Mouse (Mus musculus) heart, adult 8-10 months (tissue): ENCODE measurements at regions not wholly inside any gene's neighbourhood (a gene's known extent, or its start where the extent isn't known, plus 50 kb on each side); places are given as distances from the start of the nearest gene placed in this dataset.
A peak's percentile ranks its signal among the peaks of the same experiment; 100 is the strongest.

Experiments used
- DNase-seq: peaks from one replicate; pipeline ENCODE4 v3.0.0; 2022; ENCODE audit warnings: low spot score

DNA sequence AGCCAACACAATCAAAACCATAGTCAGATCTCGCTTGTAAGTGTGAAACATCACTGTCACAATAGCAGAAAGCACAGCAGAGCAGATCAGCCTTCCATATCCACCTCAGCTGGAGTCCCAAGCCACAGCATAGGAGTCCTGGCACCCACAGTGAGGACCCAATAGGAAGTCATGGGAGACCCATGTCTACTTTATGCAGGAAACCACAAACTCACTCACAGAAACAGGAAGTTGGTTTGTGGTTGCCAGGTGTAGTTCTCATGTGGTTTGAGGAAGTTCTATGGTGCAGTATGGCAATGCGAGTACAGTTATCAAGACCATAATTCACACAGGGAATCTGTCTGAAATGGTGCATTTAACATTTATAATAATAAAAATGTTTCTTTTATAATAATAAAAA lies 77.6 kb upstream of the Kctd3 start:
- DNase-seq = no peak

DNA sequence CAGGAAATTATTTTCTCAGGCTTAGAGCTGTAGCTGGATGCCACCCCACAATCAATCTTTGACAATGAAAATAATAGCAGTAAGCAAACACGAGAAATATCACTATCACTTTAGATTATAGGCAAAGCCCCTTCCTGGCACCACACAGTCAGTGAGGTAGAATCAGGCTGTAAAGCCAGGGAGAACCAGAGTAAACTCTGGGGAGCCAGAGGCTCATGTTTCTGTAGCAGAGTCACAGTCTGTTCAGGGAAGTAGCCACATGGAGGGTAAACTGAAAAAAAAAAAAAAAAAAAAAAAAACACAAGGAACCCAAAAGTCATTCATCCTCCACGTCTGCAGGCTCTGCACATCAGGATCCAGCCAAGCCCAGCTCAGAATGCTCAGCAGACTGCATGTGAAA lies 73.6 kb upstream of the Kctd3 start:
- no peak for DNase-seq

DNA sequence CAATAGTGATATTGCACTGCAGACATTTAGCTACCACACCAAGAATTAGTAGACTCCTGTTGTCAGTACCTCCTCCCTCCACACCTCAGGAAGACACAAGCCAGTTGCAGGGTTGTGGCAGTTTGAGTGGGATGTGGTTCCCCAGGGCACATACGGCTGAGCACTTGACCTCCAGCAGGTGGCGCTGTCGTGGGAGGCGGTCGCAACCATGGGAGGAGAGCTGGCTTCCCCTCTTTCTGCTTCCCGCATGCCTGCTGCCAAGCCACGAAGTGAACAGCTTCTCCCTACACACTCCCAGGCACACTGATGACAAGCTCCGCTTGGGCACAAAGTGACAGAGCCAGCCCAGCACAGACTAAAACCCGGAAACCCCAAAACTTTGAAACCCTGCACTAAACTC lies 73.2 kb upstream of the Kctd3 start:
- DNase-seq = peak; percentile 35

DNA sequence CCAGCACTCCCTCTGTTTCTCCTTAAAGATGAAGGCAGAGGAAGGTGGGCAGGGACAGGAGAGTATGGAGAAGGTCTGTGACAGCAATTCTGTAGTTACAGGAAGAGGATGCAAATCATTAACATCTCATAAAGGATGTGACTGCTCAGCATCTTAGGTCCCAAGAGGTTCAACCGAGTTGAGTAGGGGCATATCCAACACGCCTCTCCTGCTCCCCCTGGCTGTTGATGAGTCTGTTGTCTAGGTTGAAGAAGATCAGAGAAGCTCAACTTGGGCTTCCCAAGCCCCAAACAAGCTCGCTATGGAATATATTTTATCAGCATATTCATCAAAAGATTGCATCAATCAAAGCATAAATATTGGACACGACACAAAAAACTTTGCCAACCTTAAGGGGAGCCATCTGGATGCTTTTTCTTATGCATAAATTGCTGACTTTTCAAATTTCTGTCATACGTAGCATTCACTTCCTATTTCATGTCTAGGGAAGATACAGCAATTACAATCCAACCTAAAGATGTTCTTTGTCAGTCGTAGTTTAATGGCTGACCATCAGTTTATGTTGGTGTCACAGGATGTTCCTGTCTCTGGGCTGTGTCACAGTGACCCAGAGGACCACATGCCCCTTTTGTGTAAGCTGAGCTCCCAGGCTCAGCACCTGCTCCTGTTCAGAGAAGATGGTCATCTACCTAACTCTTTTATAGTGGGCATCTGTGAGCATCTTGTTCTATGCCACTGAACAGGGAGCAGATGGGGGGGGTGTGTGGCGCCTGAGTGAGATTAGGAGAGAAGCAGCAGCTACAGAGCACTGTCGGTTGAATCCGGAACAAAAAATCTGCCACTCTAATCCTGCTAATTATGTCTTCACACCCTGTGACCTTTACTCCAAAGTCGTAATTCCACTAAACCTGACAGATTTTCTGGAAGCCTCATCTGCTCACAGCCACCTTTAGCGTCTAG lies 72.1 kb upstream of the Kctd3 start:
- DNase-seq = no peak

DNA sequence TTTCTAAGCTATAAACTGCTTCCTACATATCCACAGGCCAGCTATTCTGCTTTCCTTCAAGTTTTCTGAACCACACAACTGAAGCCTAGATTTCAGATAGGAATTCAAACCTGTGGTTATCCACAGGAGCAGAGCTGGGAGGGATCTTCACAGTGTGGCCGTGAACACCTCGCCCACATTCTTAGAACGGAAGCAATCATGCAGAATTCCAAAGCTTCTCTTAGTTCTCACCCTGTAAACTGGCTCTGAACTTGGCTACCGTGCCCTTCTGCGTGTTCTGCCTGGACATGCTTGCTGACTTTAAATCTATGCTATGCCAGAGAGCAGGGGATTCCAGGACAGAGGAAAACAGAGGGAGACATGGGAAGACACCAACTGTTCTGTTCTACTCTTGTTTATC lies 70.2 kb upstream of the Kctd3 start:
- DNase-seq = no peak

DNA sequence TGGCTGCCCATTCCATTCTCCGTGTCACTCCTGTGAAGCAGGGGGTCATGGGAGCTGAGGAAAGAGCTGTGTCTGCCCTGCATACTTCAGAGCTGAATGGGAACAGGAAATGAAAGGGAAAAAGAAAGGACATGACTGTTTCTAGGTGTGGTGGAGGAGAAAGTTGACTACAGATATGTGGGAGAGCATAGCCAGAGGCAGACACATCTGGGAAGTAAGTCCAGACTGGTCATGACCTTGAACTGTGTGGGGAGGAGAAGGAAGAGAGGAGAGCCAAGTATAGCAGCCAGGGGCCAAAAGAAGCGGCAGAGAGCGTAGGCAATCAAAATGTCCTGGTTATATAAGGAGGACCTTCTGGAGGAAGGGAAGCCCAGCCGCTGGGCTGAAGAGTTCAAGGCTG lies 68.6 kb upstream of the Kctd3 start:
- peak; percentile 25 for DNase-seq

DNA sequence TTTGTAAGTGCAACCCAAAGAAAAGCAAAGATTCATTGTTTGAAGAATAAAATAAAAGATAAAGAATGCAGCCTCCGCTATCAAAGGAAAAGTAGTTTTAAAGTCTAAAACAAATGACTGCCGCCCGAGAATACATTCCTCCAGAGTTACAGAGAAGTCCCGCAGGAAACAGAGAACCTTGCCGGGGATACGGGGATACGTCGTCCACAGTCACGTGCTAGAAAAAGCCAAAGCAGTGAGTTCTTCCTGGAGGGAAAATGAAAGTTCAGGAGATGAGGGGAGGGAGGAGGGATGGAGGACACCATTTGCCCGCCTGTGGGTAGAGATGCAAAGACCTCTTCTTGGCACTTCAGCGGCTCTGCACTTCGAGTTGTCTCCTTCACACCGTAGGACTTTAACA lies 68.0 kb upstream of the Kctd3 start:
- DNase-seq = peak; percentile 58

DNA sequence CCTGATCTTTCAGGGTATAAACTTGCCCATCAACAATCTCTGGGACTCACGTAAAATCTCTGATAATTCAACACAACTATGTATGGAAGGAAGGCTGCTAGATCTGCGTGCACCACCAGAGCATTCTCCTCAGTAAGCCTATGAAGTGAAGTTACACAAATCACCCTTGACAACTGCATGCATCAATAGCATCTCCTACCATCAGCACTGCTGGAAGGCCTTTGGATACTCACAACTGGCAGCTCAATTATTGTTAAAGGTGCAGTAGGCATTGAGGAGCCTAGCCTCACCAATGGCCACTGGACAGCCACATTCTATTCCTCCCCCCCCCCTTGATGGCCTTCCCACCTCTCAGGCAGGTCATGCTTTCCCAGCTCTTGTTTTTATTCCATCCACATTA lies 64.9 kb upstream of the Kctd3 start:
- no peak for DNase-seq

DNA sequence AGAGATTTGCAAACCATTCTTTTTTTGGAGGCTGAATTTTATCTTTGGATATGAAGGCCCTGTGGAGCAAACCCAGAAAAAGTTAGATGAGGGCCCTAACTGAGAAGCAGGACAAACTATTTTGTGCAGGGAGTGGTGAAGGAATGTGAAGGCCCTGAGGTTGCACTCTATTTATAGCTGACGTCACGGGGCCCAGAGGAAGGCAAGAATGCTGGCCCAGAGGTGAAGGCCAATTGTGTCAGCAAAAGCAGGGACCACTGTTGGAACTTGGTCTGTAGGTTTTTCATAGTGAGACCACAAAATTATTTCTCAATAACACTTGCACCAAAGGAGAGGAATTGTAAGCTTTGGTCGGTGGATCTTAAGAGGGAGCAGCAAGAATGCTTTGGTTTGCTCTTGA lies 60.6 kb upstream of the Kctd3 start:
- DNase-seq = no peak

DNA sequence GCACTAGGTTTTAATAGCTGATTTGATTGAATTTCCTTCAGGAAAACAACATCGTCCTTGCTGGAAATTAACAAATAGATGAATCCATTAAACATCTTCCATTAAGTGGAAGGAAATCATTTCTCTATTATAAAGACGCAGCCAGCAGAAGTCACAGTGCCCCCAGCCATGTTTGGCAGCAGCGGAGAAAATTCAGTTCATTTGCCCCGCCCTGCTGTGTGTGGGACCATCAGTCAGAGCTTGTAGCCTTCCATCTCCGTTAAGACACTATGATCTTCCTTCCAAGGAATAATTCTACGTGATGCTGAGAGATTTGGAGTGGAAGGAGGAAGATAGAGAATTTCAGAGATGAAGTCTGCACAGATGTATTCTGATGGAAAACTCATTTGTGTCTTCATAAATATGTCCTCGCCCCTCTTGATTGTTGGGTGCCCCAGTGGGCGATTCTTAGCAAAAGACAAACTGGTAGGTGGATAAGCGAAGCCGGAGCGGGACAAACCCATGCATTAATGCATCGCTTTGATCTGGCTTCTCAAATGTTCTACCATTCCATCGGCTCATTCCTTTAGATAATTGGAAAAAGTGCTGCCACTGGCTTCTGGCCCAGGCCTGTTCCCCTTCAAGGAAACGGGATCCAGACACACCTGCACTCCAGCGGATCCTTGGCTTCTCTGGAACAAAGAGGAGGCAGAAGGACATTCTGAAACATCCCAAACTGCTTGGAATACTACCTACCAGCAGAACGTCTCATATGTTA lies 59.7 kb upstream of the Kctd3 start:
- DNase-seq = peak; percentile 60

DNA sequence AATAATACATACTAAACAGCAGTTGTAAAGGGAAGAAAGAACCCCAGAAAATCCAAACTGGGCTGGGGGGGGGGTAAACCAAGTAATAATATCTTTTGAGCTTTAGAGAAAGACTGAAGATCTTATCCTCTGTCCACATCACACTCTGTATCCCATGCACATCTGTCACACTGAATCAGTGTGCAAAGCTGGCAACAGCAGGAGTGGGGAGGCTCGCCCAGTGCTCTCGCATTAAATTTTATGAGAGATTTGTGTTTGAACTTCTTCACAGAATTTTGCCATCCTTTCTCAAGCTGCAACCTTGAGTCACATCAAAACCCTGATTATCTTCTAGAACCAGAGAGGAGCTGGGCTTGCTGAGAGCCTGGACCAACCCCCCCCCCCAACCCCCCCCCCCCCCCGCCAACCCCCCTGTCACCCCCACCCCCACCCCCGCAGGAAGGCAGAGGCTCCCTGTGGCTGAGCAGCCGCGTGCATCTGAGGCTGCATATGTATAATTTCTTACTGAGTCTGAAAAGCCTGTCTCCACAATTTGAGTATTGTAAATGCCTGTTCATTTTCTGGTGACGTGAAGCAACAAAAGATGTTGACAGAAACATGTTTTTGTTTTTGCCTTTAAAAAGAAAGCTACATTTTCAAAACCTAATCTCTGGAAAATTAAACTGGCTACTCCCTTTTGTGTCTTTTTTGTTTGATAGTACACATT lies 59.0 kb upstream of the Kctd3 start:
- no peak for DNase-seq

DNA sequence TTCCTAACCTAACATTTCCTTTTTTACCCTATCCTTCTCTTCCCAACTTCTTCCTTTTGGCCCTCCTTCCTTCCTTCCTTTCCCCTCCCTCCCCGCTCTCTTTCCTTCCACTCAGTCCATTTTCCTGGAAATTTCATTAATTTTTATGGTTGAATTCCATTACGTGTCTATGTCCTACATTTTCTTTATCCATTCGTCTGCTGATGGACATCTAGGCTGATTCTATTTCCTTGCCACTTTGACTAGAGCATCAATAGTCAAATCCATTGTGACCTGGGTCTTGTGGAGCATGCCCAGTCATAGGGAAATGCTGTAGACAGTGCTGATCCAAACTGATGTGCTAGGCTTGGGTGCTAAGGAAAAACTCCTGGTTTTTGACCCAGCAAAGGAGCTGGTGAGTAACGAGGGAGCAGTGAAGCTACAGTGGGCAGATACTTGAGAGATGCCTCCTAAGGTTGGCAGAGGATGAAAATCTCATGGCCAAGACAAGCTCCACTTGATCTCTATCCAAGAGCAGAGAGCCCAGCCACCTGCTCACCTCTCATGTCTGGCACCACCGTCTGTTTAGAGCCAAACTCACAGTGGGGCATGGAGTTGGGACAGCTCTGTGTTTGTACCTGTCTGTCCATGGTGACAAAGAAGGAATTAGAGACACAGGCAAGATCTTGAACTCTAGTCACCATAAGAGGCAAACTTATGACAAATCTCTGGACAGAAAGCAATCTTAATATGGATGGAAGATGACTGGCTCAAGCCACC lies 57.7 kb upstream of the Kctd3 start:
- DNase-seq = no peak

DNA sequence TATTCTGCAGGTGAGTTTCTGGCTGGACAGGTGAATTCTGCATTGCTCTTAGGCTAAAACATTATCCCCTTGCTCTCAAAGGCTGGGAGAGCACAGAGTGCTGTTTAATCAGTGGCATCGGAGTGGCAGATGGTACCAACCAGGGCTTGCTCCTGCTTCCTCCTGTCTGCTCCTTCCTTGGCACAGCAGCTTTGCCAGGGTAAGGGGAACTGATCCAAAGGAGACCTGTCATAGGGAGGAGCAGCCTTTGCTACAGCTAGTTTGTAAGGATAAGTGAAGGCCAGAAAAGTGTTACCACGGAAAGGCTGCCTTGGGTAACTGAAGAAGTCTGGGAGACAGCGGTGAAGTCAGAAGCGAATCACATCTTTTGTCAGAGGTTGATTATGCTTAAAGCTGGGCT lies 57.0 kb upstream of the Kctd3 start:
- DNase-seq = no peak

DNA sequence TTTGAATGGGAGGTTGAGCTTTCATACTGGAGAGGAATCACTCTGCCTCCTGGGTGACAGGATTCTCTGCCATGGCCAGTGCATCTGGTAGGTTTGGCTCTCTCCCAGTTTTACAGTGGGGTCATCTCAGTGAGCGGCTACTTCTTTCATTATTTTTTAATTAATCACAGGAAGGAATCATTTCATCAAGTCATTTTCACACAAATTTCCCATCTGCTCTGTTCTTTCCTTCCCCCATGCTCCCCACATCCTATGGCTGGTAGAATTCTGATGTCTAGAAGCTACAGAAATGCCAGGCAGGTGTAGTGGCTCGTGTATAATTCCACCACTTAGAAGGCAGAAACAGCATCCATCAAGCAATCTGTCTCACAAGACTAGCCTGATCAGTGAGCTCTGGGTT lies 56.1 kb upstream of the Kctd3 start:
- DNase-seq = no peak

DNA sequence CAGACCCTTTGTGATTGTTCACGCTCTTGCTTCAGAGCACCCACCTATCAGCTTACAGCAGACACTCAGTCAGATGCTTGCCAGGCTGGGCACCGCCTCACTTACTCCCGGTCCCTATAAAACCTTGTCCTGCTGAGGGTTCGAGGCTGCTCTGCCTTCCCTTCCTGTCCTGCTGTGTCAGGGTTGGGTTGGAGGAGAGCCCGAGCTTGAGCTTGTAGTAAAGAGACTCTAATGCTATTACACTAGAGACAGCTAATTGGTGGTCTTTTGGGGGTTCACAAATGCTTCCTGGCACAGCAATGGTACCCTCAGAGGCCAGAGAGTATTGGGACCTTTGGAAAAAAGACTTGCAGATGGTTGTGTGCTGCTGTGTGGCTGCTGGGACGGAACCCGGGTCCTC lies 55.6 kb upstream of the Kctd3 start:
- no peak for DNase-seq
